Mouse (Mus musculus) gastrocnemius, adult 2 months (tissue): ENCODE results near the gene Gjb3. TPM values are rescaled to one million over a fixed set of nuclear protein-coding genes. Genes with fewer than 3 reads are reported as not detected.
A peak's percentile ranks its signal among the peaks of the same experiment; 100 is the strongest.

Experiments used
- DNase-seq: peaks from one replicate; pipeline ENCODE4 v3.0.0; 2022
- H3K27ac ChIP-seq: fragments of 200-600 bp; 2 replicates; pipeline ENCODE4 v1.8.1; 2022; ENCODE audit warnings: mild to moderate bottlenecking
- H3K4me3 ChIP-seq: fragments of 200-600 bp; 2 replicates; pipeline ENCODE4 v1.8.1; 2022; ENCODE audit warnings: mild to moderate bottlenecking, moderate library complexity
- CTCF ChIP-seq: fragments of 200-600 bp; IDR thresholded peaks from 2 replicates; pipeline ENCODE4 v1.8.1; 2022; ENCODE audit warnings: antibody characterized with exemption, mild to moderate bottlenecking, moderate library complexity
- intact Hi-C: fragments of 180-260 bp; cut with DNase I; formaldehyde crosslinking; loops from one replicate; pipeline ENCODE4 v1.15.1; 2025
- total RNA-seq, 2 experiments: library from RNA; stranded (reverse); gene quantifications; 2 replicates each; pipeline ENCODE4 v1.2.3; 2021

Gene Gjb3
- total RNA-seq, 2 experiments from 2014 or later: not detected

- Histone ChIP-seq H3K4me3 (no peak overlapping the region), H3K27ac (peak overlapping the region; percentile 49)
- peak; percentile 53 for DNase-seq
- no peak for TF ChIP-seq CTCF
- intact Hi-C loops: no loop called here
Observed at GRCm38 (mm10) chr4:127303796-127304195, 26.8 kb downstream of the Gjb3 start.

DNA sequence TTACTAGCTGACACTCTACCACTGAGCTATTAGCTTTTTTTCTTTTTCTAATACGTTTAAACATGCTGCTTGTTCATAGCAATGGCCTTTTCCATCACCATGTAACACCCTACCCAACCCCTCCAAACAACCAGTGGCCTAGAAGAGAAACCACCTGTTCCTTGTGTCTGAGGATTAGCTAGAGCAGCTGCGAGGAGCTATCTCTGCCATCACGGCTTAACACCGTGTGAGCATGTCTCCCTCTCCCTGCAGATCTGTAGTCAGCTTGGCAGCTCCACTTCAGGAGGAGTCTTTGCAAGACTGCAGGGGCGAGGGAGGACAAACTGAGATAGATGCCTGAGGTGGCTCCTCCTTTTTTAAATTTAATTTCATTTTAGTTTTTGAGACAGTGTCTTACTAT lies 30.1 kb downstream of the Gjb3 start:
- no peak overlapping the region for H3K27ac ChIP-seq
- intact Hi-C loops: no loop called here
- DNase-seq: no peak

DNA sequence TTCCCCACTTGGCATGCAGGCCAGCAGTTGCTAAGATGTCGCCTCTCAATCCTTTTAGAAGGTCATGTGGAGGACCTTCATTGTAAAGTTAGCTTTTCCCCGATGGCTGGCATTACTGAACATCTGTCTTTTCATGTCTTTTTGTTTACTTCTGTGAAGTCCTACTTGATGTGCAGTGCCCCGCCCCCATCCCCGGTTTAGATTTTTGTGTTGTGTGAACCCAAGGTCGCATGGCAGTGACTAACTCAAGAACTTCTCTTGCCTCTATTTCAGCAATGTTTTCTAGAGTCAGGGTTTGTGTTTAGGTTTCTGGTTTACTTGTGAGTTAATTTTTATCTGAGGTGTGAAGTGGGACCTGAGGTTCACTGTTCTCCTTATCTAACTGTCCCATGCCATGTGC lies 38.0 kb downstream of the Gjb3 start:
- Histone ChIP-seq H3K4me3 (no peak overlapping the region), H3K27ac (no peak overlapping the region)
- no peak for DNase-seq
- TF ChIP-seq CTCF: no peak
- intact Hi-C loops: no loop called here

More for the DNA sequence above, 30.1 kb downstream of the Gjb3 start:
- H3K4me3 ChIP-seq: no peak overlapping the region
- no peak for TF ChIP-seq CTCF

GRCm38 (mm10) chr4:127289039-127289548 lies 41.5 kb downstream of the Gjb3 start:
- H3K27ac ChIP-seq: peak overlapping the region; percentile 53; the same call in 1 of the 2 replicates

GRCm38 (mm10) chr4:127286907-127287306 lies 43.7 kb downstream of the Gjb3 start:
- H3K27ac ChIP-seq: no peak overlapping the region
- intact Hi-C loops: no loop called here
- DNase-seq: no peak
- H3K4me3 ChIP-seq: no peak overlapping the region
- no peak for TF ChIP-seq CTCF

More at GRCm38 (mm10) chr4:127289039-127289548, 41.5 kb downstream of the Gjb3 start:
- no peak for TF ChIP-seq CTCF
- intact Hi-C loops: no loop called here
- H3K4me3 ChIP-seq: no peak overlapping the region
- DNase-seq: no peak

GRCm38 (mm10) chr4:127279241-127279640 lies 51.4 kb downstream of the Gjb3 start:
- Histone ChIP-seq H3K4me3 (peak overlapping the region; percentile 28; the same call in 1 of the 2 replicates), H3K27ac (peak overlapping the region; percentile 74)
- DNase-seq: no peak
- TF ChIP-seq CTCF: no peak
- intact Hi-C loops: no loop called here

- peak overlapping the region; percentile 74 for H3K27ac ChIP-seq
Observed at GRCm38 (mm10) chr4:127278451-127279001, 52.1 kb downstream of the Gjb3 start.

More at GRCm38 (mm10) chr4:127278451-127279001, 52.1 kb downstream of the Gjb3 start:
- TF ChIP-seq CTCF: no peak
- peak; percentile 55 for DNase-seq
- H3K4me3 ChIP-seq: 0 out of 2 replicates have a peak overlapping the region, but pooled peaks have one; percentile 10
- intact Hi-C loops: no loop called here

Other genes with a start within 250 kb of the Gjb3 start
- 1 to 10 TPM in 1 of 2 experiments, under 1 TPM in 1; 0.87 to 1.4 TPM for gene Tmem35b, start 207.2 kb downstream of the Gjb3 start, total RNA-seq
- gene Dlgap3, start 161.6 kb downstream of the Gjb3 start, total RNA-seq: not detected
- 10 to 100 TPM; 31.9 to 36.5 TPM for gene Smim12, start 87.1 kb downstream of the Gjb3 start, total RNA-seq
- gene Gja4, start 16.8 kb downstream of the Gjb3 start, total RNA-seq: 1 to 10 TPM; 3.4 to 5.2 TPM
- not detected for gene Gjb4, start 23.2 kb upstream of the Gjb3 start, total RNA-seq
- not detected for gene Gjb5, start 27.3 kb upstream of the Gjb3 start, total RNA-seq